In genomic region chr1:78821733-78822430, GRCm38 (mm10) we compare ENCODE assay signal across 13 mouse cellular contexts. TPM values are rescaled to one million over a fixed set of nuclear protein-coding genes. Genes with fewer than 3 reads are reported as not detected.
A peak's percentile ranks its signal among the peaks of the same experiment; 100 is the strongest.
DNase-seq lines count a peak whose midpoint lies in the region; ATAC-seq lines count a peak whose summit lies in the region.
"Had no signal": no experiment of that assay in that cellular context is flagged by ENCODE, and none has a peak within 500 bp of the region (broad histone marks: within the 10 kb centered on the region; RNA-seq: fewer than 3 reads in every experiment).

No protein-coding gene starts in this region.

- no peaks in the 10 kb centered on the region for H3K27me3 ChIP-seq in kidney, embryonic 16.5 days (ENCODE audit: insufficient read depth, low read length)
- no peaks in the 10 kb centered on the region for H3K27me3 ChIP-seq in midbrain, embryonic 15.5 days (replicated peaks)
- H3K27me3 ChIP-seq: heart, embryonic 13.5 days had no signal

- peak; percentile 65 to 84 for DNase-seq in adrenal gland, adult (ENCODE audit: inconsistent age in 2 of 2, low spot score in 1 of 2)
- no peak for DNase-seq in adrenal gland, adult 18-20 months (ENCODE audit: low spot score in 2 of 2)
- no peak for DNase-seq in kidney, adult 18-20 months
- DNase-seq in embryo, embryonic 11 days: peak; percentile 47
- no peak for DNase-seq in gastrocnemius, adult 18-20 months (ENCODE audit: low spot score)
- DNase-seq in frontal cortex, postnatal 36 days (ENCODE audit: low spot score in 2 of 2): no peak
- DNase-seq: cerebellum, adult 11 months had no signal

- 77% methylated on average over 15 of the region's 15 CpGs for WGBS in kidney, embryonic 16.5 days
- 88% methylated on average over 15 of the region's 15 CpGs for WGBS in midbrain, embryonic 15.5 days

- H3K36me3 ChIP-seq in kidney, embryonic 16.5 days (ENCODE audit: insufficient read depth, low read length): no peaks in the 10 kb centered on the region
- H3K36me3 ChIP-seq in midbrain, embryonic 15.5 days (replicated peaks): no peaks in the 10 kb centered on the region
- H3K36me3 ChIP-seq: heart, embryonic 13.5 days had no signal

- H3K4me3 ChIP-seq in kidney, embryonic 16.5 days (ENCODE audit: low read length): no peak overlapping the region
- H3K4me3 ChIP-seq in midbrain, embryonic 15.5 days: no peak overlapping the region
- H3K4me3 ChIP-seq: heart, embryonic 13.5 days had no signal

- ATAC-seq in kidney, embryonic 16.5 days (ENCODE audit: low FRiP score, low TSS enrichment): no peak
- peak; percentile 28; the same call in 1 of the 2 replicates for ATAC-seq in midbrain, embryonic 15.5 days (replicated peaks)
- ATAC-seq: intestine, postnatal 0 days had no signal

- no peak overlapping the region for H3K4me2 ChIP-seq in kidney, embryonic 16.5 days (replicated peaks; ENCODE audit: low read depth, low read length)
- no peak overlapping the region for H3K4me2 ChIP-seq in midbrain, embryonic 15.5 days
- H3K4me2 ChIP-seq: heart, embryonic 13.5 days had no signal

- H3K9ac ChIP-seq in kidney, embryonic 16.5 days (replicated peaks; ENCODE audit: low read length): no peak overlapping the region
- no peak overlapping the region for H3K9ac ChIP-seq in midbrain, embryonic 15.5 days
- H3K9ac ChIP-seq: heart, embryonic 13.5 days had no signal

- H3K4me1 ChIP-seq in kidney, embryonic 16.5 days (ENCODE audit: insufficient read depth, low read length): peaks cover 28% of the 10 kb centered on the region
- peaks cover 7% of the 10 kb centered on the region; the same call in 1 of the 2 replicates for H3K4me1 ChIP-seq in midbrain, embryonic 15.5 days

- H3K27ac ChIP-seq in kidney, embryonic 16.5 days (ENCODE audit: low read length): peak overlapping the region; percentile 41; the same call in 1 of the 2 replicates
- H3K27ac ChIP-seq in midbrain, embryonic 15.5 days: 0 out of 2 replicates have a peak overlapping the region, but pooled peaks have one; percentile 11
- H3K27ac ChIP-seq: heart, embryonic 13.5 days; macrophage had no signal

- no peaks in the 10 kb centered on the region for H3K9me3 ChIP-seq in kidney, embryonic 16.5 days (ENCODE audit: low read length)
- no peaks in the 10 kb centered on the region for H3K9me3 ChIP-seq in midbrain, embryonic 15.5 days
- H3K9me3 ChIP-seq: heart, embryonic 13.5 days had no signal

RNA-seq across cellular contexts. Expression of gene Kcne4, which starts 5.3 kb away (rescaled TPM):
- total RNA-seq in adrenal gland, adult 18-20 months (2021): 1 to 10 TPM; 5.0 to 5.4 TPM
- polyA plus RNA-seq in kidney, embryonic 16.5 days (2015; fragmentation: Nextera tagmentation; extraction: Ambion mirVana): 9.8 and 10.6 TPM in 2 replicates
- polyA plus RNA-seq in midbrain, embryonic 15.5 days (2015; fragmentation: Nextera tagmentation; extraction: Ambion mirVana): 1.6 and 1.9 TPM in 2 replicates
- 1 to 10 TPM in 1 of 2 experiments, under 1 TPM in 1; 0.57 to 1.0 TPM for total RNA-seq in gastrocnemius, adult 18-20 months (2021)
- total RNA-seq: neutrophil, adult 5-6 weeks had no signal
- polyA plus RNA-seq: macrophage had no signal

Comparison
In these comparisons a context has a peak if more than half of its experiments do, and no peak if none do; other contexts are left out.
1. DNase-seq: peak in adrenal gland, adult (2 of 2) and embryo, embryonic 11 days (single experiment); none in adrenal gland, adult 18-20 months (0 of 2), kidney, adult 18-20 months (single experiment), gastrocnemius, adult 18-20 months (single experiment) and frontal cortex, postnatal 36 days (0 of 2).